Mouse (Mus musculus) heart, adult 2 months (tissue): ENCODE measurements at regions not wholly inside any gene's neighbourhood (a gene's known extent, or its start where the extent isn't known, plus 50 kb on each side); places are given as distances from the start of the nearest gene placed in this dataset.

Source experiments
- CTCF ChIP-seq: fragments of 200-600 bp; IDR thresholded peaks from 2 replicates; pipeline ENCODE4 v1.8.1; 2022; ENCODE audit warnings: antibody characterized with exemption, mild to moderate bottlenecking, moderate library complexity
- EP300 ChIP-seq: fragments of 200-500 bp; IDR thresholded peaks from 2 replicates; pipeline ENCODE4 v1.6.1; 2011; ENCODE audit warnings: low read depth, low read length, control low read depth; ENCODE audit not compliant: insufficient read depth
- POLR2A ChIP-seq: fragments of 200-500 bp; IDR thresholded peaks from 2 replicates; pipeline ENCODE4 v1.6.1; 2011; ENCODE audit warnings: mild to moderate bottlenecking, low read depth, low read length, control low read depth; ENCODE audit not compliant: insufficient read depth

GRCm38 (mm10) chr13:44157236-44157635 is 372.7 kb downstream of the Cd83 start:
- no peak for TF ChIP-seq EP300
- no peak for TF ChIP-seq CTCF
- no peak for TF ChIP-seq POLR2A
